Mouse (Mus musculus) CH12.LX (cell line): Measurements from ENCODE around the gene Dpf3. TPM values are rescaled to one million over a fixed set of nuclear protein-coding genes. Genes with fewer than 3 reads are reported as not detected.

Source experiments
- DNase-seq: peaks from one replicate; pipeline ENCODE4 v3.0.0-alpha.2; 2013; ENCODE audit errors: extremely low read depth
- H3K27ac ChIP-seq: 2 replicates; pipeline ENCODE4 v1.5.1; 2012; ENCODE audit warnings: low read depth, mild to moderate bottlenecking, control low read depth, moderate library complexity; ENCODE audit not compliant: insufficient read depth
- H3K27me3 ChIP-seq: replicated peaks from 2 replicates; pipeline ENCODE3; 2012; ENCODE audit warnings: inconsistent platforms
- H3K36me3 ChIP-seq, 2 experiments: replicated peaks in 1 of 2; 2 replicates each; pipeline versions ENCODE3 to v1.6.1; 2012; ENCODE audit warnings: inconsistent platforms in 1 of 2, low read length in 1 of 2, mild to moderate bottlenecking in 1 of 2, mixed read lengths in 1 of 2, moderate library complexity in 1 of 2; ENCODE audit not compliant: control insufficient read depth in 1 of 2, insufficient read depth in 1 of 2
- H3K4me1 ChIP-seq, 2 experiments: 2 replicates each; pipeline ENCODE4 v1.6.1; 2012; ENCODE audit warnings: inconsistent platforms in 1 of 2, moderate library complexity in 1 of 2; ENCODE audit not compliant: insufficient read depth in 2 of 2, control insufficient read depth in 1 of 2
- H3K4me2 ChIP-seq: 2 replicates; pipeline ENCODE4 v1.6.1; 2012; ENCODE audit warnings: low read depth, mild to moderate bottlenecking, control low read depth; ENCODE audit not compliant: poor library complexity, insufficient read depth, severe bottlenecking
- H3K4me3 ChIP-seq, 3 experiments: fragments of 150-350 bp in 1 of 3; sonication (generic) in 1 of 3; replicated peaks in 1 of 3; 2 replicates each; pipeline versions ENCODE3 to v1.5.1; 2011 to 2012; ENCODE audit warnings: low read depth in 2 of 3, low read length in 2 of 3, mild to moderate bottlenecking in 2 of 3, moderate library complexity in 2 of 3, control low read depth in 1 of 3, improper control_type of control experiment in 1 of 3, inconsistent platforms in 1 of 3, mixed read lengths in 1 of 3; ENCODE audit not compliant: poor library complexity in 1 of 3
- H3K79me2 ChIP-seq: replicated peaks from 2 replicates; pipeline ENCODE4 v1.6.1; 2012; ENCODE audit warnings: mild to moderate bottlenecking, moderate library complexity; ENCODE audit not compliant: control insufficient read depth, poor library complexity, insufficient read depth, severe bottlenecking; ENCODE audit errors: extremely low read depth
- H3K9ac ChIP-seq: 2 replicates; pipeline ENCODE4 v1.6.1; 2012; ENCODE audit warnings: low read depth, mild to moderate bottlenecking, control low read depth, moderate library complexity; ENCODE audit not compliant: insufficient read depth
- H3K9me3 ChIP-seq: replicated peaks from 2 replicates; pipeline ENCODE3; 2012; ENCODE audit warnings: low read length, inconsistent platforms, mixed read lengths
- BHLHE40 ChIP-seq: IDR thresholded peaks from 2 replicates; pipeline ENCODE4 v1.6.1; 2011; ENCODE audit warnings: mild to moderate bottlenecking, low read depth, low read length, improper control_type of control experiment
- CHD2 ChIP-seq: IDR thresholded peaks from 2 replicates; pipeline ENCODE4 v1.6.1; 2011; ENCODE audit warnings: low read length, improper control_type of control experiment
- CTCF ChIP-seq, 2 experiments: IDR thresholded peaks in 1 of 2; conservative IDR thresholded peaks in 1 of 2; 2 replicates each; pipeline ENCODE4 v1.5.1; 2011 to 2012; ENCODE audit warnings: low read depth in 2 of 2, low read length in 2 of 2, improper control_type of control experiment in 1 of 2, inconsistent platforms in 1 of 2, mild to moderate bottlenecking in 1 of 2, moderate library complexity in 1 of 2
- ELF1 ChIP-seq: IDR thresholded peaks from 2 replicates; pipeline ENCODE4 v1.6.1; 2014; ENCODE audit warnings: low read depth, mild to moderate bottlenecking, inconsistent platforms, low read length, improper control_type of control experiment
- EP300 ChIP-seq: IDR thresholded peaks from 2 replicates; pipeline ENCODE4 v1.6.1; 2011; ENCODE audit warnings: low read length, improper control_type of control experiment
- ETS1 ChIP-seq: conservative IDR thresholded peaks from 2 replicates; pipeline ENCODE4 v1.6.1; 2012; ENCODE audit warnings: low read depth, mild to moderate bottlenecking, inconsistent platforms, low read length, improper control_type of control experiment, moderate library complexity
- GABPA ChIP-seq: IDR thresholded peaks from 2 replicates; pipeline ENCODE4 v1.6.1; 2012; ENCODE audit warnings: low read depth, low read length, improper control_type of control experiment, inconsistent platforms; ENCODE audit not compliant: insufficient replicate concordance
- JUN ChIP-seq: IDR thresholded peaks from 2 replicates; pipeline ENCODE4 v1.6.1; 2011; ENCODE audit warnings: low read depth, mild to moderate bottlenecking, low read length, improper control_type of control experiment, moderate library complexity; ENCODE audit not compliant: insufficient read depth
- JUND ChIP-seq: conservative IDR thresholded peaks from 2 replicates; pipeline ENCODE4 v1.6.1; 2011; ENCODE audit warnings: low read depth, low read length, improper control_type of control experiment
- MAFK ChIP-seq: IDR thresholded peaks from 2 replicates; pipeline ENCODE4 v1.6.1; 2011; ENCODE audit warnings: low read length, improper control_type of control experiment; ENCODE audit not compliant: insufficient replicate concordance
- MAX ChIP-seq: IDR thresholded peaks from 2 replicates; pipeline ENCODE4 v1.6.1; 2011; ENCODE audit warnings: low read length, improper control_type of control experiment
- MAZ ChIP-seq: IDR thresholded peaks from 2 replicates; pipeline ENCODE4 v1.6.1; 2012; ENCODE audit warnings: low read depth, mild to moderate bottlenecking, inconsistent platforms, low read length, improper control_type of control experiment, moderate library complexity
- MYC ChIP-seq: IDR thresholded peaks from 2 replicates; pipeline ENCODE4 v1.6.1; 2011; ENCODE audit warnings: low read depth, mild to moderate bottlenecking, improper control_type of control experiment, low read length
- NELFE ChIP-seq: IDR thresholded peaks from 2 replicates; pipeline ENCODE4 v1.6.1; 2011; ENCODE audit warnings: low read depth, low read length, improper control_type of control experiment
- PAX5 ChIP-seq: IDR thresholded peaks from 2 replicates; pipeline ENCODE4 v1.6.1; 2012; ENCODE audit warnings: low read length, inconsistent platforms, mixed read lengths
- POLR2A ChIP-seq: IDR thresholded peaks from 2 replicates; pipeline ENCODE4 v1.6.1; 2011; ENCODE audit warnings: low read depth, mild to moderate bottlenecking, improper control_type of control experiment, low read length
- POLR2AphosphoS2 ChIP-seq: IDR thresholded peaks from 2 replicates; pipeline ENCODE4 v1.6.1; 2011; ENCODE audit warnings: low read depth, low read length, improper control_type of control experiment
- RAD21 ChIP-seq: IDR thresholded peaks from 2 replicates; pipeline ENCODE4 v1.6.1; 2011; ENCODE audit warnings: low read depth, mild to moderate bottlenecking, low read length, improper control_type of control experiment, moderate library complexity
- RCOR1 ChIP-seq: conservative IDR thresholded peaks from 2 replicates; pipeline ENCODE4 v1.6.1; 2012; ENCODE audit warnings: low read depth, mild to moderate bottlenecking, inconsistent platforms, low read length, improper control_type of control experiment
- SMC3 ChIP-seq: IDR thresholded peaks from 2 replicates; pipeline ENCODE4 v1.6.1; 2011; ENCODE audit warnings: low read depth, low read length, improper control_type of control experiment
- TBP ChIP-seq: conservative IDR thresholded peaks from 2 replicates; pipeline ENCODE4 v1.6.1; 2011; ENCODE audit warnings: low read depth, low read length, improper control_type of control experiment
- TCF12 ChIP-seq: IDR thresholded peaks from 2 replicates; pipeline ENCODE4 v1.6.1; 2014; ENCODE audit warnings: low read depth, mild to moderate bottlenecking, inconsistent platforms, low read length, improper control_type of control experiment
- UBTF ChIP-seq: IDR thresholded peaks from 2 replicates; pipeline ENCODE4 v1.6.1; 2012; ENCODE audit warnings: low read depth, mild to moderate bottlenecking, inconsistent platforms, low read length, improper control_type of control experiment, moderate library complexity
- USF1 ChIP-seq: IDR thresholded peaks from 2 replicates; pipeline ENCODE4 v1.6.1; 2014; ENCODE audit warnings: low read depth, mild to moderate bottlenecking, inconsistent platforms, low read length, improper control_type of control experiment
- USF2 ChIP-seq: conservative IDR thresholded peaks from 2 replicates; pipeline ENCODE4 v1.6.1; 2011; ENCODE audit warnings: low read depth, low read length, improper control_type of control experiment
- ZC3H11A ChIP-seq: IDR thresholded peaks from 2 replicates; pipeline ENCODE4 v1.6.1; 2012; ENCODE audit warnings: low read depth, mild to moderate bottlenecking, inconsistent platforms, low read length, improper control_type of control experiment
- ZKSCAN1 ChIP-seq: IDR thresholded peaks from 2 replicates; pipeline ENCODE4 v1.6.1; 2012; ENCODE audit warnings: low read depth, inconsistent platforms, low read length, improper control_type of control experiment, borderline replicate concordance
- ZMIZ1 ChIP-seq: IDR thresholded peaks from 2 replicates; pipeline ENCODE4 v1.6.1; 2012; ENCODE audit warnings: low read depth, mild to moderate bottlenecking, inconsistent platforms, low read length, improper control_type of control experiment
- ZNF384 ChIP-seq: IDR thresholded peaks from 2 replicates; pipeline ENCODE4 v1.6.1; 2012; ENCODE audit warnings: low read depth, low read length, improper control_type of control experiment, inconsistent platforms
- dilution Hi-C: fragments of 300-500 bp; cut with MboI; formaldehyde crosslinking; loops from 2 replicates; pipeline ENCODE4 v1.14.3; 2020; ENCODE audit warnings: low sequenced_read_pairs; ENCODE audit not compliant: extremely low pct_unique_long_range_greater_than_20kb, extremely low pct_ligation_motif_present
- in situ Hi-C: fragments of 300-500 bp; cut with MboI; formaldehyde crosslinking; loops from 3 replicates; pipeline ENCODE4 v1.14.3; 2019; ENCODE audit warnings: low sequenced_read_pairs, low pct_ligation_motif_present, low pct_unique_long_range_greater_than_20kb, mixed read lengths
- polyA plus RNA-seq: library from polyadenylated mRNA; unstranded; fragments of >175 nt; gene quantifications from 2 replicates; pipeline ENCODE4 v1.2.1, GENCODE M21; 2012; ENCODE audit warnings: low read depth; ENCODE audit not compliant: insufficient read length
- total RNA-seq, 2 experiments: library from RNA; depleted of rRNA; stranded (reverse); fragments of 300-350 nt in 1 of 2; fragments of >200 nt in 1 of 2; gene quantifications; 2 replicates each; pipeline ENCODE4 v1.2.3; 2012 to 2014

The Dpf3 gene
- total and polyA plus RNA-seq, 3 experiments = 0.42 to 1.2 (median 1.2) TPM

GRCm38 (mm10) chr12:83303221-83303620 lies 184.3 kb downstream of the Dpf3 start:
- in situ Hi-C loops (no loop called here), dilution Hi-C loops (no loop called here)

DNA sequence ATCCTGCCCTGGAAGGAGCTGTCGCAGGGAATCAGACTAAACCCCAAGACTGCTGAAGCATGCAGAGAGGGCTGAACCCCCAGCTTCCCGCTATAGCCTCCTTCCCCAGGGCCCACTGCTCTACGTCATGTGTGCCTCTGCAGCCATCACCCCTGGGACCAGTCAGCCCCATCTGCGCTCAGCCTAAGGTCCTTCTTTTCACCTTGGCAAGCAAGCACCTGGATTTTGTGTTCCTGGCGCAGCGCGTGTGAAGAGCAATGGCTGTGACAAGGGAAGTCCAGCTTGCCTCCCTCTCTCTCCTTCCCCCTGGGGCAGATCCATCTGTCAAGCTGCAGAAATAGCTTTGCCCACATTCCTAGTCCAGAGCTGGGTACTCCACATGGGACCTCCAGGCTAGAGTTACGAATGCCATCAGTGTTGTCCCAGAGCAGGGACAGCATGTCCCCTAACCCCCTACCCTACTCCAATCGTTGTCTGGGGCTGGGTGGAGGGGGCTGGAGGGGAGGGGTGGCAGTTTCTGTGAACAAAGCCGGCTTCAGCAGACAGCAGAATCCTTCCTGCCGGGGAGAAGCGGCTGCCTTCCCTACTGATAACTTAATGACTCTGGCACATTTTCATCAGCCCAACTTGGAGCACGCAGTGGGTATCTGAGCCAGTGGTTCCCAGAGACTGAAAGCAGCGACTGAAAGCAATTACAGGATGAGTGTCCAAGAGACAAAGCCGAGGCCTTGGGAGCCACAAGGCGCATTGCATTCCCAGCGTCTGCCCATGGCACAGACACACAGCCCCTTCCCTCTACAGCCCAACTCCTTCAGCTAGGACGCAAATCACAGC lies 185.0 kb downstream of the Dpf3 start:
- no peak for DNase-seq
- peaks cover under 1% of the 10 kb centered on the region for H3K9me3 ChIP-seq
- no peaks in the 10 kb centered on the region for H3K79me2 ChIP-seq
- no peak overlapping the region for H3K4me2 ChIP-seq
- peaks cover 0 to 19% of the 10 kb centered on the region in 2 experiments; a peak in 2 of 4 replicates for H3K4me1 ChIP-seq
- no peak overlapping the region for H3K27ac ChIP-seq
- TF ChIP-seq ZC3H11A = no peak
- no peak for TF ChIP-seq BHLHE40
- no peak for TF ChIP-seq ZKSCAN1
- TF ChIP-seq CHD2 = no peak
- TF ChIP-seq POLR2A = no peak
- no peak for TF ChIP-seq MAZ
- no peak for TF ChIP-seq USF1
- no peak for TF ChIP-seq USF2
- no peak for TF ChIP-seq TCF12
- no peak for TF ChIP-seq MAFK
- TF ChIP-seq RAD21 = no peak
- no peak for TF ChIP-seq POLR2AphosphoS2
- TF ChIP-seq NELFE = no peak
- TF ChIP-seq ELF1 = no peak
- no peak for TF ChIP-seq PAX5
- no peak for TF ChIP-seq ZNF384
- TF ChIP-seq UBTF = no peak
- H3K9ac ChIP-seq = no peak overlapping the region
- no peaks in the 10 kb centered on the region for H3K27me3 ChIP-seq
- no peaks in the 10 kb centered on the region for H3K36me3 ChIP-seq
- dilution Hi-C loops (no loop called here), in situ Hi-C loops (no loop called here)
- no peak overlapping the region for H3K4me3 ChIP-seq

More at GRCm38 (mm10) chr12:83303221-83303620, 184.3 kb downstream of the Dpf3 start:
- no peak for TF ChIP-seq ZC3H11A
- TF ChIP-seq MYC = no peak
- no peak for TF ChIP-seq EP300
- TF ChIP-seq ETS1 = no peak
- TF ChIP-seq GABPA = no peak
- TF ChIP-seq SMC3 = no peak
- TF ChIP-seq MAX = no peak
- TF ChIP-seq JUND = no peak
- no peak for TF ChIP-seq JUN
- no peak for TF ChIP-seq CTCF (conservative IDR thresholded peaks at IDR 0.05 in 1 of 2, IDR thresholded peaks at IDR 0.05 in 1 of 2; ENCODE audit: low read depth in 2 of 2, low read length in 2 of 2)
- no peak for TF ChIP-seq NELFE
- no peak for TF ChIP-seq ZMIZ1
- no peak for TF ChIP-seq MAZ
- no peak for TF ChIP-seq RCOR1
- TF ChIP-seq TBP = no peak
- Histone ChIP-seq H3K4me1 (peaks cover 0 to 19% of the 10 kb centered on the region in 2 experiments; a peak in 2 of 4 replicates), H3K4me3 (no peak overlapping the region), H3K27ac (no peak overlapping the region), H3K27me3 (no peaks in the 10 kb centered on the region), H3K79me2 (no peaks in the 10 kb centered on the region), H3K4me2 (no peak overlapping the region), H3K9me3 (no peaks in the 10 kb centered on the region), H3K36me3 (no peaks in the 10 kb centered on the region), H3K9ac (no peak overlapping the region)
- peak; percentile 38 for DNase-seq
